Mouse (Mus musculus) liver, embryonic 11.5 days (tissue): ENCODE data around the gene Utp11. TPM values are rescaled to one million over a fixed set of nuclear protein-coding genes. Genes with fewer than 3 reads are reported as not detected.

Experiments
- ATAC-seq: fragments of 200-750 bp; cut with Nextera tagmentation; replicated peaks from 2 replicates; pipeline ENCODE4 v1.8.0; 2017; ENCODE audit warnings: moderate number of reproducible peaks, mild to moderate bottlenecking, moderate TSS enrichment, moderate library complexity; ENCODE audit not compliant: low FRiP score
- DNase-seq: peaks from one replicate; pipeline ENCODE4 v3.0.0-alpha.2; 2017; ENCODE audit warnings: low spot score
- H3K27ac ChIP-seq: fragments of 300-500 bp; sonication (generic); 2 replicates; pipeline ENCODE4 v1.5.1; 2014; ENCODE audit warnings: mild to moderate bottlenecking, low read depth, low read length, control low read depth
- H3K27me3 ChIP-seq: fragments of 300-500 bp; sonication (generic); replicated peaks from 2 replicates; pipeline ENCODE4 v1.6.1; 2014; ENCODE audit warnings: low read length, mixed read lengths; ENCODE audit not compliant: control insufficient read depth, insufficient read depth
- H3K36me3 ChIP-seq: fragments of 300-500 bp; sonication (generic); 2 replicates; pipeline ENCODE4 v1.6.1; 2014; ENCODE audit warnings: mild to moderate bottlenecking, low read length, moderate library complexity, mixed read lengths; ENCODE audit not compliant: control insufficient read depth, insufficient read depth
- H3K4me1 ChIP-seq: fragments of 300-500 bp; sonication (generic); replicated peaks from 2 replicates; pipeline ENCODE4 v1.6.1; 2014; ENCODE audit warnings: low read length, mixed read lengths; ENCODE audit not compliant: control insufficient read depth, insufficient read depth
- H3K4me2 ChIP-seq: fragments of 300-500 bp; sonication (generic); 2 replicates; pipeline ENCODE4 v1.6.1; 2014; ENCODE audit warnings: mild to moderate bottlenecking, control low read depth, moderate library complexity
- H3K4me3 ChIP-seq: fragments of 300-500 bp; sonication (generic); 2 replicates; pipeline ENCODE4 v1.5.1; 2014; ENCODE audit warnings: low read depth, low read length, control low read depth
- H3K9ac ChIP-seq: fragments of 300-500 bp; sonication (generic); 2 replicates; pipeline ENCODE4 v1.6.1; 2014; ENCODE audit warnings: low read depth, low read length, control low read depth
- H3K9me3 ChIP-seq: fragments of 300-500 bp; sonication (generic); 2 replicates; pipeline ENCODE4 v1.6.1; 2016; ENCODE audit warnings: low read length, inconsistent platforms, mixed read lengths; ENCODE audit not compliant: control insufficient read depth
- WGBS: fragments of 180-500 bp; shearing (Covaris S2); extraction: QIAGEN DNeasy Blood & Tissue Kit; methylation state at CpG from one replicate; pipeline ENCODE4 v1.1.7; 2014; 5-methylcytosine and 5-hydroxymethylcytosine counted together
- polyA plus RNA-seq: library from polyadenylated mRNA; unstranded; fragments of >200 nt; fragmentation: Nextera tagmentation; extraction: Ambion mirVana; gene quantifications from 2 replicates; pipeline ENCODE4 v1.2.1, GENCODE M21; 2014

Gene Utp11
- polyA plus RNA-seq, 1 experiment from 2014 or later, result 80.5 TPM

DNA sequence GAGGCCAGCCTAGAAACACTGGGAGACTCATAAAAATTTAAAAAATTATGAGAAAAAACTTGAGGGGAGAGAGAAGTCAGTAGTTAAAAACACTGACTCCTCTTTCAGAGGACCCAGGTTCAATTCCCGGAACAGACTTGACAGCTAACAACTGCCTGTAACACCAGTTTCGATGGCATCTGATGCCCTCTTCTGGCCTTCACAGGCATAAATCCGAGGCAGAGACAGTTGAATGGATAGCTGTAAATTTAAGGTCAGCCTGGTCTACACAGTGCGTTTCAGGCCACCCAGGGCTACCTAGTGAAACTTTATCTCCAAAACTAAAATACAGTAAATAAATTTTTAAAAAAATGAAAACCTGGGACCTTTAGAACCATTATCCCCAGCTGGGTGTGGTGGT, 8.4 kb downstream of the Utp11 start:
- DNase-seq (no peak), ATAC-seq (no peak)
- 62% methylated on average over 4 of the region's 4 CpGs for WGBS
- no peak overlapping the region for H3K4me2 ChIP-seq
- no peaks in the 10 kb centered on the region for H3K4me1 ChIP-seq
- H3K36me3 ChIP-seq, result peaks cover 20% of the 10 kb centered on the region
- no peak overlapping the region for H3K27ac ChIP-seq
- no peak overlapping the region for H3K4me3 ChIP-seq
- H3K9me3 ChIP-seq, result no peaks in the 10 kb centered on the region
- no peak overlapping the region for H3K9ac ChIP-seq
- no peaks in the 10 kb centered on the region for H3K27me3 ChIP-seq

DNA sequence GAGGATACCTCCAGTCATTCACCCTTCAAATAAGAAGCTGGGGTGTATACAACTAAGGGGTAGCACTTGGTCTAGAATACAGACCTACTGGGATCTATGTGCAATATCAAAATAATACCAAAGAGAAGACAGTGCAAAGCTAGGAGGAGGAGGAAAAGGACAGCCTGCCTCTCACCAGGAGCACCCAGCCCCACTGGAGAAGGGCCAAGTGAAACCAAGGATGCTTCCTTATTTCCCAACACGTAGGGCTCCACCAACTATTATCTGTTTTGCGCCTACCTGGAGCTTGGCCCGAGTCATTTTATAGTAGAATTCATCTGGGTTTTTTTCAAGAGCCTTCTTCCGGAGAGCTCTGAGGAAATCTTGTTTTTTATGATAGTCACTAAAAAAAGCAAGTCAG, 9.9 kb downstream of the Utp11 start:
- Histone ChIP-seq H3K4me2 (no peak overlapping the region), H3K27me3 (no peaks in the 10 kb centered on the region), H3K9ac (no peak overlapping the region), H3K27ac (no peak overlapping the region), H3K4me3 (no peak overlapping the region), H3K9me3 (no peaks in the 10 kb centered on the region), H3K36me3 (peaks cover 28% of the 10 kb centered on the region; the same call in 1 of the 2 replicates), H3K4me1 (no peaks in the 10 kb centered on the region)
- ATAC-seq (no peak), DNase-seq (no peak)
- WGBS, result 89% methylated on average over 4 of the region's 4 CpGs

DNA sequence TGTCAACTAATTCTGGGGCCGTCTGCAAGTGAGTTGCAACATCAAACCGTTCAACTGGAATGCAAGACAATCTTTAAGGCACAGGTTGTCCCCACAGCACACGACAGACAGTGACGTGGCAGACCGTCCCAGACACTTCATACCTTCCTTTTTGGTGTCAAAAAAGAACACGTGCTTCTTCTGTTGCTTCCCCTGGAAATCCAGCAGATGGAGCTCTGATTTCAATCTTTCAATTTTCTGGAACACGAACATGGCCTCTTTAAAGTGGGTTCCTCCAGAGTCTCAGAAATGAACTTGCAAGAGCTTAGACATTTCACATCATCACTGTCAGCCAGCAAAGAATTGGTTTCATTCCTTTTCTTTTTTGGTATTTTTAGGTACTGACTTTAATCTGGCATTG, 11.1 kb downstream of the Utp11 start:
- ATAC-seq (no peak), DNase-seq (no peak)
- no peaks in the 10 kb centered on the region for H3K4me1 ChIP-seq
- H3K4me2 ChIP-seq, result no peak overlapping the region
- no peaks in the 10 kb centered on the region for H3K9me3 ChIP-seq
- H3K27me3 ChIP-seq, result no peaks in the 10 kb centered on the region
- WGBS, result 68% methylated on average over 7 of the region's 7 CpGs
- no peak overlapping the region for H3K9ac ChIP-seq
- peaks cover 32% of the 10 kb centered on the region; the same call in 1 of the 2 replicates for H3K36me3 ChIP-seq
- H3K4me3 ChIP-seq, result no peak overlapping the region
- no peak overlapping the region for H3K27ac ChIP-seq

DNA sequence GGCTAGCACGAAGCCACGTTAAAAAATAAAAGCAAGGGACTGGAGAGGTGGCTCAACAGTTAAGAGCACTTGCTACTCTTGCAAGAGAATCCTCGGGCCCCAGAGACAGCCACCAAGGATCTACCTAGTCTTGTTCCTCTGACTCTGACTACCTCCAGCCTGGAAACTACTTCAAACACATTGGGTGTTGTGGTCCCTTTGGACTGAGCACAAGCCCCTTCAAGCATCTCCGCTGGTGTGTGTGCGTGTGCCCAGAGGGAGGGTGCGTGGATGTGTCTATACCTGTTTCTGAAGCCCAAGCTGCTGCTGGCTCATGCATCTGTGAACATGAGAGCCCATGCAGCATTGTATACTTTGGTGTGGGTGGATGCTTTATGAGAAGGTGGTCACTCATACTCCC, 17.4 kb downstream of the Utp11 start:
- no peaks in the 10 kb centered on the region; the same call in 1 of the 2 replicates for H3K4me1 ChIP-seq
- H3K4me2 ChIP-seq, result no peak overlapping the region
- H3K27ac ChIP-seq, result no peak overlapping the region
- peaks cover 23% of the 10 kb centered on the region; the same call in 1 of the 2 replicates for H3K36me3 ChIP-seq
- no peak overlapping the region for H3K9ac ChIP-seq
- DNase-seq (no peak), ATAC-seq (no peak)
- H3K27me3 ChIP-seq, result peaks cover 28% of the 10 kb centered on the region
- WGBS, result 81% methylated on average over 6 of the region's 6 CpGs
- no peak overlapping the region for H3K4me3 ChIP-seq
- H3K9me3 ChIP-seq, result no peaks in the 10 kb centered on the region

DNA sequence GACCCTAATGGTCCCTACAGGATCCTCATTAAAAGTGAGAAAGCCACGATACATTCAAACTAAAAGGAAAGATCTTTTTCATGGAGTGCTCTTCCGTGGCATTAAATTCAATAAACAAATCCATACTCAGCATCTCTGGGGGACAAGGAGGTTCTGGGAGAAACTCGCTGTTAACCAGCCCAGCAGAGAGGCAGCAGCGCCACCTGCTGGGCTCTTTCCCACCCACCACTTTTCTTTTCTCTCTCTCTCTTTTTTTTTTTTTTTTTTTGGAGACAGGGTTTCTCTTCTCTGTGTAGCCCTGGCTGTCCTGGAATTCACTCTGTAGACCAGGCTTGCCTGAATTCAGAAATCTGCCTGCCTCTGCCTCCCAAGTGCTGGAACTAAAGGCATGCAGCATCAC, 18.4 kb downstream of the Utp11 start:
- H3K9me3 ChIP-seq, result no peaks in the 10 kb centered on the region
- H3K4me2 ChIP-seq, result no peak overlapping the region

DNA sequence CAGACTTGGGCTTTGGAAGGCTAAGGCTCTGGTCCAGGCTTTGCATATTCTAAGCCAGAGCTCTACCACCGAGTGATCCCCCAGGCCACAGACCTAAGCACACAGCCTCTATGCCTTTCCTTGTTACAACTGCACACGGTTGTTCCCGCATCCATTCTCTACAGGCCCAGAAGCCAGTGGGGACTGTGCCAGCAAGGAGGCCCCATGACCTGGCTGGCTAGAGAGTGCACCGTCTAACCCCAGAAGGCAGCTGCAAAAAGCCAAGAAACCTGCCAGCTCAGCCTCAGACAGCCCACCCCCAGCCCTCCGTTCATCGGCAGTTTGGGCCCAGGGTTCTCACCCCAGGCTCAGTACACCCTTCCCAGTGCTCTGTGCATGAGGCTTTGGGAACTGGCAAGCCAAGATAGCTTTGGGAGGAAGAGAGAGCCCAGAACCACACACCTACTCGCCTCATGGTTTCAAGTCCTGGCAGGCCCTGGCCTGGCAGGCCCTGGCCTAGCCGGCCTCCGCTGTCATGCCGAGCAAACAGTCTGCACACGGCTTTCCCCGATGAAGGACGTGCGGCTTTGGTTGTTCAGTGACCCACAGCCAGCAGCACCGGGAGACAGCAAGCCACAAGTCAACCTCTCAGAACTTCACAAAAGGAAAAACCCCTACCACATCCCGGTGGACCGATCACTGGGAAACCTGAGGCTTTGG, 18.9 kb downstream of the Utp11 start:
- peaks cover 10% of the 10 kb centered on the region; the same call in 1 of the 2 replicates for H3K36me3 ChIP-seq
- WGBS, result 76% methylated on average over 17 of the region's 17 CpGs

More for the DNA sequence above, 18.4 kb downstream of the Utp11 start:
- no peak overlapping the region for H3K4me3 ChIP-seq
- DNase-seq (no peak), ATAC-seq (no peak)
- H3K9ac ChIP-seq, result no peak overlapping the region
- WGBS, result 5% methylated on average over 4 of the region's 4 CpGs
- H3K4me1 ChIP-seq, result no peaks in the 10 kb centered on the region; the same call in 1 of the 2 replicates
- peaks cover 15% of the 10 kb centered on the region; the same call in 1 of the 2 replicates for H3K36me3 ChIP-seq
- no peak overlapping the region for H3K27ac ChIP-seq
- H3K27me3 ChIP-seq, result peaks cover 36% of the 10 kb centered on the region

DNA sequence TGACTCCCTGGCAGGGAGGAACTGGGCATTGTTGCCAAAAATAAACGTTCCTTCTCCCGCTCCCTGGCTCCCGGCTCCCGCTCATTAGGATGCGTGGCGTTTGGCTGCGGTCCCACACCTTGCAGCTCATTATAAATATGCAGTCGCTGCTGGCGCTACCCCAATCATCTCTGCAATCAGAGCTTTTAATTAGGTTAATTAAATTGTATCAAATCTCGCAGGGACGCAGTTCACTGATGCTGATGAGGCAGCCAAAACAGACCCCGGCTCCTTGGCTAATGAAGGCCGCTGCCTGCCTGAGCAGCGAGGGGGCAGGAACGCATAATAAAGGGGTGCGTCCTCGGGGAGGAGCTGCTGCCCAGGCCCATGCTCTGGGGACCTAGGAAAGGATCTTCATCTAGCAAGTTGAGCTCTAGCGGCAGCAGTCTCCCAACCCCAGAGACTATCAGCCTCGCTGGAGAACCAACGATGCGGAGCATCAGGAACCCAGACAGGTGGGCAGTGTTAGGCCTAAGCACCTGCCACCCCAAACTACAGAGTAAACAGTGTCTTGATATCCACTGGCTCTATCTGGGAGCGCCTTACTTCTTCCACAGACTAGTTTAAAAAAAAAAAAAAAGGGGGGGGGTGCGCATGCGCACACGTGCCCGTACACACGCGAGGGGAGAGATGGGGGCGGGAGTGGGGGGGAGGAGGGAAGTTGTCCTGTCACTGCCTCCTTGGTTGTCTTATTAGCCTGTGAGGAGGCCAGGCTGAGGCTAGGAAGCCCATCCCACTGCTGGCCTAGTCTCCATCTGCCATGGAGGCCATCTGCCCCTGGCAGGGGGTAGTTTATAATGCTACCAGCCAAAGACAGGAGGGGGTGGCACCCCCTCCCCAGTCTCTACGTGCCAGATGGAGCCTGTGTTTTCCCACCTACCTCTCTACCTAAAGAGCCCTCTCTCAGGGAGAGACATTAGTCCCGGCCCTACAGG, 20.8 kb downstream of the Utp11 start:
- Histone ChIP-seq H3K9me3 (no peaks in the 10 kb centered on the region), H3K4me3 (peak overlapping the region; percentile 18; the same call in 1 of the 2 replicates), H3K9ac (no peak overlapping the region), H3K27me3 (peaks cover 44% of the 10 kb centered on the region), H3K4me1 (no peaks in the 10 kb centered on the region; the same call in 1 of the 2 replicates), H3K36me3 (peaks cover under 1% of the 10 kb centered on the region; the same call in 1 of the 2 replicates), H3K27ac (no peak overlapping the region), H3K4me2 (peak overlapping the region; percentile 50)
- 7% methylated on average over 30 of the region's 31 CpGs for WGBS
- DNase-seq (no peak), ATAC-seq (no peak)

More for the DNA sequence above, 18.9 kb downstream of the Utp11 start:
- H3K4me2 ChIP-seq, result no peak overlapping the region
- no peak overlapping the region for H3K27ac ChIP-seq
- H3K9me3 ChIP-seq, result no peaks in the 10 kb centered on the region
- DNase-seq (no peak), ATAC-seq (no peak)
- no peak overlapping the region for H3K4me3 ChIP-seq
- H3K9ac ChIP-seq, result no peak overlapping the region
- H3K4me1 ChIP-seq, result no peaks in the 10 kb centered on the region; the same call in 1 of the 2 replicates
- H3K27me3 ChIP-seq, result peaks cover 36% of the 10 kb centered on the region

DNA sequence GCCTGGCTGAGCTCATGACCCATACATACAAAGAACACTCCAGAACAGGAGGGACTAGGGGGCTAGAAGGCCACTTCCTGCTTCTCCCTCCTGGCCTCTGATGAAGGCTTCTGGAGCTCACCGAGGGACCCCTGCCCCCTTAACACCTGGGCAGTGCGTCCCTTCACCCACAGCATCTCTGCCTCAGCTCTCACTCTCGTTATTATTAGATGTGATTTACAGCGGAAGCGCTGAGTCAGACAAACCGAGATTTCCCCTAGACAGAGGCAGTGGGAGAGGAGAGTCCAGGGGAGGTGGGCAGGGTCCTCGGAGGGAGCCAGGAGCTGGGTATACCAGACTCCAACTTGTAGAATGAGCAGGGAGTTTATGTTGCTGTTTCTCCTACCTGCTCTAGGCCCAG, 21.8 kb downstream of the Utp11 start:
- peaks cover 50% of the 10 kb centered on the region for H3K27me3 ChIP-seq
- no peak for ATAC-seq
- H3K9me3 ChIP-seq, result no peaks in the 10 kb centered on the region
- H3K9ac ChIP-seq, result no peak overlapping the region
- H3K36me3 ChIP-seq, result no peaks in the 10 kb centered on the region
- H3K4me1 ChIP-seq, result no peaks in the 10 kb centered on the region; the same call in 1 of the 2 replicates
- no peak overlapping the region for H3K27ac ChIP-seq
- no peak for DNase-seq
- H3K4me2 ChIP-seq, result no peak overlapping the region
- H3K4me3 ChIP-seq, result no peak overlapping the region
- 16% methylated on average over 7 of the region's 7 CpGs for WGBS
